Mouse (Mus musculus) MEL (cell line): ENCODE measurements around the gene Slc16a6. TPM values are rescaled to one million over a fixed set of nuclear protein-coding genes. Genes with fewer than 3 reads are reported as not detected.

ENCODE experiments used
- DNase-seq: peaks from one replicate; pipeline ENCODE4 v3.0.0; 2011; ENCODE audit warnings: low read depth, low spot score
- H3K27ac ChIP-seq: 2 replicates; pipeline ENCODE4 v1.5.1; 2012; ENCODE audit warnings: low read depth, mild to moderate bottlenecking, control low read depth, low read length, moderate library complexity; ENCODE audit not compliant: control insufficient read depth
- H3K27me3 ChIP-seq, 2 experiments: fragments of 150-350 bp in 1 of 2; sonication (generic) in 1 of 2; 2 replicates each; pipeline ENCODE4 v1.6.1; 2012; ENCODE audit warnings: low read length in 2 of 2, mild to moderate bottlenecking in 2 of 2, improper control_type of control experiment in 1 of 2, moderate library complexity in 1 of 2; ENCODE audit not compliant: insufficient read depth in 2 of 2, control insufficient read depth in 1 of 2
- H3K36me3 ChIP-seq, 2 experiments: 2 replicates each; pipeline ENCODE4 v1.6.1; 2012 to 2014; ENCODE audit warnings: low read length in 2 of 2, improper control_type of control experiment in 1 of 2, inconsistent platforms in 1 of 2, mild to moderate bottlenecking in 1 of 2; ENCODE audit not compliant: insufficient read depth in 2 of 2, control insufficient read depth in 1 of 2
- H3K4me1 ChIP-seq, 2 experiments: fragments of 150-350 bp in 1 of 2; sonication (generic) in 1 of 2; 2 replicates each; pipeline ENCODE4 v1.6.1; 2012; ENCODE audit warnings: low read length in 2 of 2, improper control_type of control experiment in 1 of 2, mild to moderate bottlenecking in 1 of 2; ENCODE audit not compliant: insufficient read depth in 2 of 2, control insufficient read depth in 1 of 2
- H3K4me3 ChIP-seq, 2 experiments: fragments of 150-350 bp in 1 of 2; sonication (generic) in 1 of 2; 2 replicates each; pipeline ENCODE4 v1.5.1; 2012; ENCODE audit warnings: low read depth in 2 of 2, low read length in 2 of 2, mild to moderate bottlenecking in 2 of 2, moderate library complexity in 2 of 2, control low read depth in 1 of 2, improper control_type of control experiment in 1 of 2; ENCODE audit not compliant: control insufficient read depth in 1 of 2, insufficient read depth in 1 of 2
- H3K79me2 ChIP-seq: 2 replicates; pipeline ENCODE4 v1.6.1; 2012; ENCODE audit warnings: mild to moderate bottlenecking, low read length, moderate library complexity; ENCODE audit not compliant: control insufficient read depth, poor library complexity, insufficient read depth
- H3K9ac ChIP-seq: 2 replicates; pipeline ENCODE4 v1.6.1; 2012; ENCODE audit warnings: low read depth, mild to moderate bottlenecking, control low read depth, low read length, moderate library complexity; ENCODE audit not compliant: control insufficient read depth, poor library complexity, severe bottlenecking
- H3K9me3 ChIP-seq: fragments of 150-350 bp; sonication (generic); replicated peaks from 2 replicates; pipeline ENCODE4 v1.6.1; 2012; ENCODE audit warnings: mild to moderate bottlenecking, low read length, improper control_type of control experiment, moderate library complexity; ENCODE audit not compliant: insufficient read depth
- CHD2 ChIP-seq: IDR thresholded peaks from 2 replicates; pipeline ENCODE4 v1.6.1; 2011; ENCODE audit warnings: low read length, improper control_type of control experiment
- CTCF ChIP-seq, 3 experiments: IDR thresholded peaks in 2 of 3; conservative IDR thresholded peaks in 1 of 3; 2 replicates each; pipeline ENCODE4 v1.5.1; 2011 to 2012; ENCODE audit warnings: low read length in 3 of 3, low read depth in 2 of 3, mild to moderate bottlenecking in 2 of 3, improper control_type of control experiment in 1 of 3, inconsistent platforms in 1 of 3, mixed read lengths in 1 of 3, moderate library complexity in 1 of 3; ENCODE audit not compliant: control insufficient read depth in 1 of 3, insufficient read depth in 1 of 3, poor library complexity in 1 of 3, severe bottlenecking in 1 of 3
- ETS1 ChIP-seq: IDR thresholded peaks from 2 replicates; pipeline ENCODE4 v1.6.1; 2012; ENCODE audit warnings: low read depth, mild to moderate bottlenecking, inconsistent platforms, low read length, improper control_type of control experiment, moderate library complexity
- GABPA ChIP-seq: IDR thresholded peaks from 2 replicates; pipeline ENCODE4 v1.6.1; 2012; ENCODE audit warnings: low read depth, mild to moderate bottlenecking, inconsistent platforms, low read length, improper control_type of control experiment, moderate library complexity
- HCFC1 ChIP-seq: IDR thresholded peaks from 2 replicates; pipeline ENCODE4 v1.6.1; 2012; ENCODE audit warnings: low read depth, mild to moderate bottlenecking, inconsistent platforms, low read length, improper control_type of control experiment, moderate library complexity
- MAX ChIP-seq: IDR thresholded peaks from 2 replicates; pipeline ENCODE4 v1.6.1; 2011; ENCODE audit warnings: low read length, improper control_type of control experiment
- MXI1 ChIP-seq: IDR thresholded peaks from 2 replicates; pipeline ENCODE4 v1.6.1; 2011; ENCODE audit warnings: mild to moderate bottlenecking, low read depth, low read length, improper control_type of control experiment
- NELFE ChIP-seq: IDR thresholded peaks from 2 replicates; pipeline ENCODE4 v1.6.1; 2011; ENCODE audit warnings: low read depth, low read length, improper control_type of control experiment
- TAL1 ChIP-seq: IDR thresholded peaks from 2 replicates; pipeline ENCODE4 v1.6.1; 2012; ENCODE audit warnings: mild to moderate bottlenecking, inconsistent platforms, low read length, moderate library complexity, mixed read lengths
- TBP ChIP-seq: IDR thresholded peaks from 2 replicates; pipeline ENCODE4 v1.8.0; 2011; ENCODE audit warnings: low read depth, low read length, improper control_type of control experiment
- TCF12 ChIP-seq: IDR thresholded peaks from 2 replicates; pipeline ENCODE4 v1.6.1; 2014; ENCODE audit warnings: low read depth, mild to moderate bottlenecking, inconsistent platforms, low read length, improper control_type of control experiment, moderate library complexity
- UBTF ChIP-seq: IDR thresholded peaks from 2 replicates; pipeline ENCODE4 v1.6.1; 2012; ENCODE audit warnings: low read depth, mild to moderate bottlenecking, inconsistent platforms, low read length, improper control_type of control experiment, moderate library complexity, borderline replicate concordance; ENCODE audit not compliant: insufficient read depth
- USF2 ChIP-seq, 2 experiments: IDR thresholded peaks; 2 replicates each; pipeline ENCODE4 v1.6.1; 2011 to 2012; ENCODE audit warnings: improper control_type of control experiment in 2 of 2, low read length in 2 of 2, borderline replicate concordance in 1 of 2, inconsistent platforms in 1 of 2, low read depth in 1 of 2, mild to moderate bottlenecking in 1 of 2; ENCODE audit not compliant: insufficient read depth in 1 of 2
- ZC3H11A ChIP-seq: IDR thresholded peaks from 2 replicates; pipeline ENCODE4 v1.6.1; 2012; ENCODE audit warnings: low read depth, mild to moderate bottlenecking, inconsistent platforms, low read length, improper control_type of control experiment
- ZKSCAN1 ChIP-seq: IDR thresholded peaks from 2 replicates; pipeline ENCODE4 v1.6.1; 2012; ENCODE audit warnings: low read depth, mild to moderate bottlenecking, inconsistent platforms, low read length, improper control_type of control experiment, moderate library complexity
- polyA plus RNA-seq, 2 experiments: library from polyadenylated mRNA; stranded (reverse) in 1 of 2; unstranded in 1 of 2; fragments of >175 nt in 1 of 2; fragments of >200 nt in 1 of 2; gene quantifications; 2 replicates each; pipeline versions ENCODE4 v1.2.1 to v1.2.4; 2012; ENCODE audit warnings: low replicate concordance in 2 of 2, low read depth in 1 of 2; ENCODE audit not compliant: insufficient read length in 2 of 2, insufficient read depth in 1 of 2, missing spikeins in 1 of 2
- total RNA-seq: library from RNA; depleted of rRNA; stranded (reverse); fragments of 300-350 nt; gene quantifications from 2 replicates; pipeline ENCODE4 v1.2.3, GENCODE M21; 2012

The Slc16a6 gene
- total and polyA plus RNA-seq, 3 experiments: 34.0 to 41.6 TPM; not detected in 1

- no peaks in the 10 kb centered on the region for H3K9me3 ChIP-seq
- no peak for TF ChIP-seq HCFC1
- TF ChIP-seq USF2 (IDR thresholded peaks at IDR 0.05; ENCODE audit: borderline replicate concordance in 1 of 2, insufficient read depth in 1 of 2, low read depth in 1 of 2, low read length in 2 of 2): no peak
- no peak for TF ChIP-seq GABPA
- no peak for TF ChIP-seq MXI1
- TF ChIP-seq ETS1: no peak
- no peak for TF ChIP-seq NELFE
- TF ChIP-seq CTCF (IDR thresholded peaks at IDR 0.05 in 2 of 3, conservative IDR thresholded peaks at IDR 0.05 in 1 of 3; ENCODE audit: control insufficient read depth in 1 of 3, insufficient read depth in 1 of 3, low read depth in 2 of 3, low read length in 3 of 3, poor library complexity in 1 of 3, severe bottlenecking in 1 of 3): no peak
- no peak for TF ChIP-seq MAX
- no peak for TF ChIP-seq ZKSCAN1
- no peak for TF ChIP-seq CHD2
- no peak for TF ChIP-seq TBP
- TF ChIP-seq TAL1: no peak
- DNase-seq: no peak
- no peaks in the 10 kb centered on the region for H3K4me1 ChIP-seq
- H3K27me3 ChIP-seq: no peaks in the 10 kb centered on the region
- no peak overlapping the region for H3K9ac ChIP-seq
- no peak overlapping the region for H3K27ac ChIP-seq
- no peaks in the 10 kb centered on the region for H3K79me2 ChIP-seq
- no peaks in the 10 kb centered on the region for H3K36me3 ChIP-seq
- H3K4me3 ChIP-seq: no peak overlapping the region
Measured at GRCm38 (mm10) chr11:109514064-109514612, 40.7 kb upstream of the Slc16a6 start.

GRCm38 (mm10) chr11:109512995-109513675, 39.7 kb upstream of the Slc16a6 start:
- no peak overlapping the region for H3K4me3 ChIP-seq
- no peak for DNase-seq
- no peak overlapping the region for H3K9ac ChIP-seq
- no peaks in the 10 kb centered on the region for H3K79me2 ChIP-seq
- H3K36me3 ChIP-seq: no peaks in the 10 kb centered on the region
- H3K9me3 ChIP-seq: no peaks in the 10 kb centered on the region
- no peaks in the 10 kb centered on the region for H3K4me1 ChIP-seq
- H3K27me3 ChIP-seq: no peaks in the 10 kb centered on the region
- TF ChIP-seq MAX (no peak), TCF12 (no peak), UBTF (no peak), ZKSCAN1 (no peak), ZC3H11A (no peak), MXI1 (no peak)
- no peak overlapping the region for H3K27ac ChIP-seq
